Mouse (Mus musculus) forebrain, embryonic 16.5 days (tissue): ENCODE results near the gene 1700029P11Rik. TPM values are rescaled to one million over a fixed set of nuclear protein-coding genes. Genes with fewer than 3 reads are reported as not detected.

Experiments used
- polyA plus RNA-seq: library from polyadenylated mRNA; unstranded; fragments of >200 nt; fragmentation: Nextera tagmentation; extraction: Ambion mirVana; gene quantifications from 2 replicates; pipeline ENCODE4 v1.2.1, GENCODE M21; 2015

Gene 1700029P11Rik
- polyA plus RNA-seq, 1 experiment from 2014 or later = not detected

Other genes starting within 250 kb of the 1700029P11Rik start
- gene Zc3h7b, start 235.5 kb upstream of the 1700029P11Rik start, polyA plus RNA-seq = 58.6 and 59.1 TPM in 2 replicates
- gene Rangap1, start 235.0 kb upstream of the 1700029P11Rik start, polyA plus RNA-seq = 123 and 143 TPM in 2 replicates
- gene Tef, start 178.1 kb upstream of the 1700029P11Rik start, polyA plus RNA-seq = 32.7 and 33.3 TPM in 2 replicates
- gene Tob2, start 121.7 kb upstream of the 1700029P11Rik start, polyA plus RNA-seq = 19.4 and 23.8 TPM in 2 replicates
- 130 and 132 TPM in 2 replicates for gene Phf5a, start 108.6 kb upstream of the 1700029P11Rik start, polyA plus RNA-seq
- gene Aco2, start 108.2 kb upstream of the 1700029P11Rik start, polyA plus RNA-seq = 259 and 260 TPM in 2 replicates
- 93.8 and 103 TPM in 2 replicates for gene Polr3h, start 54.3 kb upstream of the 1700029P11Rik start, polyA plus RNA-seq
- gene Csdc2, start 43.8 kb upstream of the 1700029P11Rik start, polyA plus RNA-seq = 133 and 182 TPM in 2 replicates
- gene Pmm1, start 19.6 kb upstream of the 1700029P11Rik start, polyA plus RNA-seq = 89.9 and 100 TPM in 2 replicates
- 63.0 and 63.1 TPM in 2 replicates for gene Xrcc6, start 7.3 kb downstream of the 1700029P11Rik start, polyA plus RNA-seq
- gene Desi1, start 53.3 kb downstream of the 1700029P11Rik start, polyA plus RNA-seq = 45.4 and 47.4 TPM in 2 replicates
- gene Snu13, start 67.1 kb downstream of the 1700029P11Rik start, polyA plus RNA-seq = 284 and 285 TPM in 2 replicates
- gene 4930407I10Rik, start 78.6 kb downstream of the 1700029P11Rik start, polyA plus RNA-seq = not detected in 2 replicates
- gene Mei1, start 89.5 kb downstream of the 1700029P11Rik start, polyA plus RNA-seq = not detected in 2 replicates
- 16.2 and 16.3 TPM in 2 replicates for gene Ccdc134, start 147.4 kb downstream of the 1700029P11Rik start, polyA plus RNA-seq
- gene Srebf2, start 166.6 kb downstream of the 1700029P11Rik start, polyA plus RNA-seq = 229 and 232 TPM in 2 replicates
- 0.66 and 0.70 TPM in 2 replicates for gene Shisa8, start 232.3 kb downstream of the 1700029P11Rik start, polyA plus RNA-seq
- 0.10 and 0.25 TPM in 2 replicates for gene Tnfrsf13c, start 243.8 kb downstream of the 1700029P11Rik start, polyA plus RNA-seq